Mouse (Mus musculus) lung, embryonic 14.5 days (tissue): Measurements from ENCODE around the gene Pdzd2. TPM values are rescaled to one million over a fixed set of nuclear protein-coding genes. Genes with fewer than 3 reads are reported as not detected.

ENCODE experiments used
- ATAC-seq: fragments of 200-750 bp; cut with Nextera tagmentation; 2 replicates; pipeline ENCODE4 v1.8.0; 2017; ENCODE audit warnings: mild to moderate bottlenecking, moderate TSS enrichment, moderate library complexity; ENCODE audit not compliant: insufficient read depth
- DNase-seq: peaks from one replicate; pipeline ENCODE4 v3.0.0-alpha.2; 2015
- H3K27ac ChIP-seq: fragments of 300-500 bp; sonication (generic); 2 replicates; pipeline ENCODE4 v1.5.1; 2014; ENCODE audit warnings: low read depth, mild to moderate bottlenecking, moderate library complexity
- H3K27me3 ChIP-seq: fragments of 300-500 bp; sonication (generic); 2 replicates; pipeline ENCODE4 v1.6.1; 2014; ENCODE audit warnings: low read length, control low read depth; ENCODE audit not compliant: insufficient read depth
- H3K36me3 ChIP-seq: fragments of 300-500 bp; sonication (generic); 2 replicates; pipeline ENCODE4 v1.6.1; 2014; ENCODE audit warnings: control low read depth; ENCODE audit not compliant: insufficient read depth
- H3K4me1 ChIP-seq: fragments of 300-500 bp; sonication (generic); 2 replicates; pipeline ENCODE4 v1.6.1; 2014; ENCODE audit warnings: antibody characterized with exemption, control low read depth; ENCODE audit not compliant: insufficient read depth
- H3K4me2 ChIP-seq: fragments of 300-500 bp; sonication (generic); 2 replicates; pipeline ENCODE4 v1.6.1; 2014; ENCODE audit warnings: mild to moderate bottlenecking
- H3K4me3 ChIP-seq: fragments of 300-500 bp; sonication (generic); 2 replicates; pipeline ENCODE4 v1.5.1; 2014; ENCODE audit warnings: low read depth, low read length
- H3K9ac ChIP-seq: fragments of 300-500 bp; sonication (generic); 2 replicates; pipeline ENCODE4 v1.6.1; 2014
- H3K9me3 ChIP-seq: fragments of 300-500 bp; sonication (generic); 2 replicates; pipeline ENCODE4 v1.6.1; 2016; ENCODE audit warnings: low read depth, low read length, control low read depth
- CTCF ChIP-seq: IDR thresholded peaks from 2 replicates; pipeline ENCODE4 v1.5.1; 2016; ENCODE audit warnings: antibody characterized with exemption, low read depth
- WGBS: fragments of 180-500 bp; shearing (Covaris S2); extraction: QIAGEN DNeasy Blood & Tissue Kit; methylation state at CpG from one replicate; pipeline ENCODE4 v1.1.7; 2014; 5-methylcytosine and 5-hydroxymethylcytosine counted together
- polyA plus RNA-seq: library from polyadenylated mRNA; unstranded; fragments of >200 nt; fragmentation: Nextera tagmentation; extraction: Ambion mirVana; gene quantifications from 2 replicates; pipeline ENCODE4 v1.2.1, GENCODE M21; 2014

Pdzd2 gene
- polyA plus RNA-seq, 1 experiment from 2014 or later, result 24.1 TPM

DNA sequence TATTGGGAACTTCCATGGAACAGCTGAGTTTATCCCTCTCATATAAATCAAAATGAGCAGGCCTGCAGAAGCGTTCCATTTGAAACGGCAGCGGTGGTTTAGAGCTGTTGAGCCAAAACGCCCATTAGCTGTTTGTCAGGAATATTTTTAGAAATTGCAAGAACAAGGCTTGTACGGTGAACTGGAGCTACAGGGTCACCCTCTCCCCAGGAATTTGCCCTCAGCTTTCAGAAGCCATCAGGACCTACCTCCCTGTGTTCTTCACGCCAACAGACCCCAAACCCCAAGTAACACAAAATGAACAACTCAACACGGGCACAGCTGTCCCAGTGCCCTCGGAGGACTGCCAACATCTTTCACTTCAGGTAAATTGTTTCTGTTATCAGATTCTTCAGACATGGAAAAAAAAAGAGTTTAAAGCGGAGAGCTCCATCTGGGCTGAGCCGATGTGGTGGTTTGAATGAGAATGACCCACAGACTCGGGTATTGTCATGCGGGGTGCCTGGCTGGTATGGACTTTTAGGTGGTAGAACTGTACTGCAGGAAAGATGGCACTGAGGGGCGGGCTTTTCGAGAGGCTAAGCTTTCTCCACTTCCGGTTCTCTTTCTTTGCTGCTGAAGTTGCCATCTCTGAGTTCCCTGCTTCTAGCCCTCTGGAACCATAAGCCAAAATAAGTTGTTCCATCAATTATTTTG lies 87.2 kb downstream of the Pdzd2 start:
- H3K36me3 ChIP-seq, result no peaks in the 10 kb centered on the region
- DNase-seq (peak; percentile 30), ATAC-seq (no peak)
- H3K9ac ChIP-seq, result no peak overlapping the region
- no peaks in the 10 kb centered on the region for H3K4me1 ChIP-seq
- H3K27ac ChIP-seq, result no peak overlapping the region
- no peaks in the 10 kb centered on the region for H3K27me3 ChIP-seq
- no peaks in the 10 kb centered on the region for H3K9me3 ChIP-seq
- no peak for TF ChIP-seq CTCF
- H3K4me3 ChIP-seq, result no peak overlapping the region
- WGBS, result 64% methylated on average over 15 of the region's 15 CpGs
- H3K4me2 ChIP-seq, result no peak overlapping the region

GRCm38 (mm10) chr15:12650236-12650635 lies 89.5 kb downstream of the Pdzd2 start:
- H3K9ac ChIP-seq, result no peak overlapping the region
- H3K4me2 ChIP-seq, result no peak overlapping the region
- WGBS, result 82% methylated on average over 3 of the region's 3 CpGs
- no peaks in the 10 kb centered on the region for H3K27me3 ChIP-seq
- H3K27ac ChIP-seq, result no peak overlapping the region
- H3K4me3 ChIP-seq, result no peak overlapping the region
- no peaks in the 10 kb centered on the region for H3K4me1 ChIP-seq
- DNase-seq (no peak), ATAC-seq (no peak)
- H3K9me3 ChIP-seq, result no peaks in the 10 kb centered on the region
- no peak for TF ChIP-seq CTCF
- no peaks in the 10 kb centered on the region for H3K36me3 ChIP-seq

DNA sequence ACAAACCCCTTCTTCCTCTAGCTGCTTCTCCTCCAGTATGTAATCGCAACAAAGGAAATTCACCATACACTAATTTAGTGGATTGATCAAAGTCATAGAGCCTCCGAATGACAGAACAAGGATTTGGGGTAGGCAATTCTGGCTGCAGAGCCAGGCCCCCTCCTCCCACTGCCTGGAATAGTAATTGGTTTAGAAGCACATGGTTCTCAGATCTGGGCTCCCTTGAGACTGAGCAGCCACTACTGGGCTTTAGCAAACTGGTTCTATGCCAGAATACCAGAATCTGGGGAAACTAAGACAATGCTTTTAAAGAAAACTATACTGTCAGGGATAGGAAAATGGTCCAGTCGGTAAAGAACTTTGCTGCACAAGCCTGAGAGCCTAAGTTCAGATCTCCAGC lies 90.0 kb downstream of the Pdzd2 start:
- H3K36me3 ChIP-seq, result no peaks in the 10 kb centered on the region
- H3K9ac ChIP-seq, result no peak overlapping the region
- no peak overlapping the region for H3K4me2 ChIP-seq
- no peak overlapping the region for H3K27ac ChIP-seq
- no peak for TF ChIP-seq CTCF
- DNase-seq (no peak), ATAC-seq (no peak)
- no peak overlapping the region for H3K4me3 ChIP-seq
- H3K9me3 ChIP-seq, result no peaks in the 10 kb centered on the region
- H3K4me1 ChIP-seq, result no peaks in the 10 kb centered on the region
- no peaks in the 10 kb centered on the region for H3K27me3 ChIP-seq
- WGBS, result 82% methylated on average over 3 of the region's 3 CpGs

- Histone ChIP-seq H3K27me3 (no peaks in the 10 kb centered on the region), H3K9me3 (no peaks in the 10 kb centered on the region), H3K9ac (no peak overlapping the region), H3K4me2 (no peak overlapping the region), H3K4me3 (no peak overlapping the region), H3K4me1 (no peaks in the 10 kb centered on the region), H3K27ac (no peak overlapping the region), H3K36me3 (no peaks in the 10 kb centered on the region)
- no peak for TF ChIP-seq CTCF
- ATAC-seq (no peak), DNase-seq (no peak)
- 68% methylated on average over 2 of the region's 2 CpGs for WGBS
These were observed 90.6 kb downstream of the Pdzd2 start for GRCm38 (mm10) chr15:12649131-12649530.

DNA sequence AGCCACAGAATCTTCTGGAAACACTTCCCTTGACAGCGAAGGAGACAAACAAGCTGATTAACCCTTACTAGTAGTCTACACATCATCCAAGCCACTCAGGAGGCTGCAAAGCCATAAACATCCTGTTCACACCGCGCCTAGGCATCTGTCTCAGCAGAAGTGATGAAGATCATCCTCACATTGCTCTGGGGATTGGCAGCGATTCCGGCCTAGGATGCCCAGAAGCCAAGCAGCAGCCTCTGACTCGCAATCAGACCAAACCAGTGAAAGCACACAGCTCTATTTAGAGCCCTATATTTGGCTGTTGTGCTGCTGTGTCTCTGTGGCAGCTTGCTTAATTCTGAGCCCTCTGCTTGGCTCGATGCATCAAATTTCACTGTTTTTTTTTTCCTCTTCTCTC lies 99.0 kb downstream of the Pdzd2 start:
- H3K9me3 ChIP-seq, result no peaks in the 10 kb centered on the region
- H3K27me3 ChIP-seq, result no peaks in the 10 kb centered on the region
- WGBS, result 48% methylated on average over 7 of the region's 7 CpGs
- no peak overlapping the region for H3K9ac ChIP-seq
- 0 out of 2 replicates have a peak, but pooled peaks cover 2% of the 10 kb centered on the region for H3K4me1 ChIP-seq
- TF ChIP-seq CTCF, result no peak
- peak; percentile 81 for DNase-seq
- H3K36me3 ChIP-seq, result no peaks in the 10 kb centered on the region
- H3K4me2 ChIP-seq, result no peak overlapping the region
- no peak overlapping the region for H3K4me3 ChIP-seq
- ATAC-seq, result peak; percentile 76
- H3K27ac ChIP-seq, result 0 out of 2 replicates have a peak overlapping the region, but pooled peaks have one; percentile 2

GRCm38 (mm10) chr15:12639776-12640175 lies 99.9 kb downstream of the Pdzd2 start:
- no peaks in the 10 kb centered on the region for H3K9me3 ChIP-seq
- no peak for ATAC-seq
- no peak for DNase-seq
- TF ChIP-seq CTCF, result no peak
- no peak overlapping the region for H3K4me3 ChIP-seq
- no peak overlapping the region for H3K27ac ChIP-seq
- no peaks in the 10 kb centered on the region for H3K27me3 ChIP-seq
- H3K9ac ChIP-seq, result no peak overlapping the region
- no peak overlapping the region for H3K4me2 ChIP-seq
- WGBS, result 47% methylated on average over 3 of the region's 3 CpGs
- no peaks in the 10 kb centered on the region for H3K36me3 ChIP-seq
- 0 out of 2 replicates have a peak, but pooled peaks cover 2% of the 10 kb centered on the region for H3K4me1 ChIP-seq

DNA sequence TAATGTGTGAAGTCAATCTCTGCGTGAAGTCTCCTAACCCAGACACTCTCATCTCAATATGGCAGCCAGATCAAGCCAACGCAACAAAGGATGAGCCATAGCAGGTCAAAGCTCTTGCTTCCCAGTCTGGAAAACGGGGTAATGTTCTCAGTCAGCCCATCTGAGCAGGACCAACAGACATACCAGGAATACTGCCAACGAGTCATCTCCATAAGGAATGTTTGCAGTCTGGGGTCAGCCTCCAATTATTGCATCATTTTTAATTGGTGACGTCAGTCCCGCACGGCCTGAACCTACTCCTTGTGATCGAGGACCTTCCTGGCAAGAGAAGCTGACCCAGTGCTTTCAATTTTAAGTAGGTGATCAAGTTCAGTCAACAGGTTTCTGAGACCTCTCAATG lies 100.5 kb downstream of the Pdzd2 start:
- H3K9ac ChIP-seq, result no peak overlapping the region
- H3K4me3 ChIP-seq, result no peak overlapping the region
- DNase-seq (peak; percentile 15), ATAC-seq (no peak)
- WGBS, result 76% methylated on average over 8 of the region's 8 CpGs
- H3K9me3 ChIP-seq, result no peaks in the 10 kb centered on the region
- no peaks in the 10 kb centered on the region for H3K27me3 ChIP-seq
- no peaks in the 10 kb centered on the region for H3K36me3 ChIP-seq
- no peak overlapping the region for H3K27ac ChIP-seq
- TF ChIP-seq CTCF, result no peak
- 0 out of 2 replicates have a peak, but pooled peaks cover 2% of the 10 kb centered on the region for H3K4me1 ChIP-seq
- H3K4me2 ChIP-seq, result no peak overlapping the region
